Mouse (Mus musculus): ENCODE measurements at regions not wholly inside any gene's neighbourhood (a gene's known extent, or its start where the extent isn't known, plus 50 kb on each side); places are given as distances from the start of the nearest gene placed in this dataset.

DNA sequence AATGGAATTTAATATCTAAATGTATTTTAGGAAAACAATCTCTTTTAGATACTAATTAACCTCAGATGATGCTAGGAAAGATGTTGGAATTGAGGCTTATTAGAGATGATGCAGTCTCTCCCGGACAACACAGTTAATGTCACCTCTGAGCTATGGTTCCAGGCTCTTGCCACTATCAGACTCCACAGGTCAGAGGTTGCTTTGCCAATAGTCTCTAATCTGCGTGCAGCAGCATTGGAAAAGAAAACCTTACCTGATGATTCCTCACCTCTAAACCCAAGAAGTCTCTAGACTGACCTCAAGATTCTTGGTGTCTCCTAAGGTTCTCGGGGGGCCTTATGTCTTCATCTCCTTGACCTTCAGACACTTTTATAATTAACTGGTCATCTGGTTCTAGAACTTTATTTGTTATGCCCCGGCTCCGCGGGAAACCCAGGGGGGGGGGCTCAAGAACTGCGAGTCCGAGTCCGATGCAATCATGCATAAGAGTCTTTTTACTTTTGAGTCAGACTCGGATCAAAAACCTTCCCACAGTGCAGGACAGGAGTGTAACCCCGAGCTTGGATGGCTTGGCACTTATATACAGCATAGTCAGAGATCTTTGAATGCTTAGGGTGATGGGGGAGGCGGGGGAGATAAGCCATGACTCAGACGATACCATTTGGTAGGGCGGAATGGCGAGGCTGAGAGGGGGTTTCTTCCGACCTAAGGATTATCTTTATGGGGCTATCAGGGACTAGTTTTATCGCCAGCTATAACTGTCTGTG lies 626.9 kb downstream of the Zfp706 start:
- DNase-seq, result peak; percentile 15 to 42

DNA sequence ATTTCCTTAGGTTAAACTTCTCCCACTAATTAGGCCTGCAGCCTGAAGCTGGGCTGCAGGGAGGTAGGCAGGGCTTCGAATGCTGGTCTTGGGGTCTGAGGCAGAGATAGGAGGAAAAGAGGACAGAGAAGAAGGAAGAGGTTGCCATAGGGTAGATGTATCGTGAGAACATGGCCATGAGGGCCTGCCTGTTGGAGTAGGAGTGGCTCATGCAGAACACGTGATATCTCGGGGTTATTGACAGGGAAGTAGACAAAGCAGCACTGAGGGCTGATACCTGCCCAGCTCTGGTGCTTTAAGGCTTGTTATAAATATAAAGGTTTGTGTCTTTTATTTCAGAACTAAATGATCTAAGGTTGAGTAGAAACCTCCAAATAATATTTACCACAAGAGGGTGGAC lies 628.9 kb downstream of the Zfp706 start:
- no peak for DNase-seq

DNA sequence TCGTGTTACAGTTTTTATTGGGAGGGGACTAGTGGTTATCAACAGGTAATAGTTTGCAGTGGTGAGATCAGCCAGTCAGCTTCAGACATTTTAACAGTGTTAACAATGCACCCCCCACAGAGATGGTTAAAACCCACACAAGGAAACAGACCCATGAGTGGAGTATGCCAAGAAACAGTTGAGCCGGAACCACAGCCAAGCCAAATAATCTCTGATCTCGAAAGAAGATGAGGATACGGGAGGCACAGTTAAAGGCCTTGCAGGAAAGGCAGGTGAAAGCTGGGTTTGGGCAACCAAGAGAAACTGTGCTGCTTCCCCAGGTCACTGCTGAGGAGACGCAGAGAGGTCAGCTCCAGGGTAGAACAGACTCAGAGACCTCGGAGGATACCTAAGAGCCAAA lies 631.0 kb downstream of the Zfp706 start:
- no peak for DNase-seq

DNA sequence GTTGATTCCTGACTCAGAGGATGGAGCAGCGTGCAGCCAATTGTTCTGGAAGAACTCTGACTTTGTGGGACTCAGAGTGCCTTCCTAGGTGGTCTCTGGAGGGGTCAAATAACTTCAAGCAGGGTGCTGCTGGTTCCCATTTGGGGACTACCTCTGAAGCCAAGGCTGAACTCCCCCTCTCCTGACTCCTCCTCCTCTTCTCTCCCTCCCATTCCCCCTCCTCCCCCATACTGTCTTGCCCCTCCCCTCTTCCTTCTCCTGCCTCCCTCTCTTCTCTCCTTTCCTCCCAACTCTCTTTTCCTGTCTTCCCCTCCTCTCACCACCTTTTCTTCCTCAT lies 632.1 kb downstream of the Zfp706 start:
- no peak for DNase-seq

DNA sequence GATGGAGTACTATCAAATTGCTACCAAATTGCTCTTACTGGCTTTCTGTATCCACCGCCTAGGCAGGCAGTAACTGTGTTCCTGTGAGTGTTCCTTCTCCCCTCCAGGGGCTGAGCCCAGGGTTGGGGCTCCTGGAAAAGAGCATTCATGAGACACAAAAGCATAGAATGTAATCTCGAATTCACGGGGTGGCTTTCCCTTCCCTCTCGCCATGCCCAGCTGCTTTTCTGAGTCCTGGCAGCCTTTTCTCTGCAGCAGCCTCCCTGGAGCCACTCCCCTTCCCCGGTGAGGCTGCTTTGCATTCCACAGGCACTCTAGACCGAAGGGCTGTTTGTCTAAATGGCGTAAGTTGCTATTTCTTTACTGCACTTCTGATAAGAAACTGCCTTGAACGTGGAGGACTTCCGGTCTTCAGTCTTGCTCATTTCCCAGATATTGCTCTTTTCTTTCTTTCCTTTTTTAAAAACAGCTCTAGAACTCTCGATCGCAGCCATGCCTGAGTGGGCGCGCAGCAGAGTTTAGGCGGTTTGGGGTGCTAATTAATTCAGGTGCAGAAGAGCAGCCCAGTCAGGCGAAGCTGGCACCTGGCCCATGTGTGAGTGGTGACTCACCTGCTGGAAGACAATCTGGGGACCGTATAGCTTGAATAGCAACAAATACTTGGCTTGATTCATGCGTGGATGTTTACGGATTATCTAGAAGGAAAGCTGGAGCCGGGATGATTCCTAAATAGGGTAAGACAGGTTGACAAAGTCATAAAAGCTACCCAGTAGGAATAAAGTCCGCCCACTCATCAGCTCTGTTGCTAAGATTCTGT lies 632.6 kb downstream of the Zfp706 start:
- peak; percentile 75 to 85 for DNase-seq

DNA sequence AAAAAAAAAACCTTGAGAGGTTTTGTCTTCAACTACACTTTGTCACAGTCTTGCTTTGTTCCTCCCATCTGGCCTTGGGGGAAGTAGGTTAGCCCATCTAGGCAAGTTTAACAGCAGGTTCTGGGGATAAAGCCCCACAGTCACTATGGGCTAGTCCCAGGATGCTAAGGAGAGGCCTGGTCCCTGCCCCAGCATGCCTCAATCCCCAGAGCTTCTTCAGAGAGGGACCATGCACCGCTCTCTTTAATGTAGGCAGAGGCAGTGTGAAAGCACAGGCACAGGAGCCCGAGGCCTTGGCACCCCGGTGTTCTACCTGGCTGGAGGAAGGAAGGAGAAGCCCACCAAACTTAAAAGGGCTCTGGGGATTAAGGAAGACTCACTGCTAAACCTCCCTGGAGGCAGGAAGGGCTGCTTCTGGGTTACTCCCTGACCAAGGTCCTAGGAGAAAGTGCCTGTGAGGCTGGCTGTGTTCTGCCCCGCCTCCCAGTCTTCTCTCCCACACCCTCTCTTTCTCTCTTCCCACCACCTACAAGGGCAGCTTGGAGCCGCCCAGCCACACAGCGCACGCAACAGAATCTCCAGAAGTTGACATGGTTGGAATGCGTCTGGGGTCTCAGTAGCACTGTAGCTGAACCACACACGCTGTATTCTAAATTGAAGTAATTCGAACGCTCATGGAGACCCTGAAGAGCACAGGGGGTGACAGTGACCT lies 633.5 kb downstream of the Zfp706 start:
- peak; percentile 59 to 77 for DNase-seq

DNA sequence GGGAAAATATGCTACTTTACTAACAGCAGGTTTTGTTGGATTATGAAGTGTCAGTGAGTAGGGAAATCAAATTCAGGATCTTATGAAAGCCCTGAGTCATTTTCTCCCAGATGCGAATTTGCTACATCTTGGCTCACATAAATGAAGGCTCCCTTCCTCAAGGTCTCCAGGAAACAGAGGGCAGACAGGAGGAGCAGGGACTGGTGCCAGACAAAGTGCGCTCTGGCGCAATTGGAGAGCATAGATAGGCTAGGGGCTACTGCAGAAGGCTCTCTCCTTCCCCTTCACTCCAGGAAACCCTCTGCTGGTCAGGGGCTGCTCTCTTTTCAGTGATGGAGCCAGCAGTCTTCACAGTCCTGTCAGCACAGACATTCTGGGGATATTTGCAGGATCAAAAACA lies 634.1 kb downstream of the Zfp706 start:
- peak; percentile 30 to 42 for DNase-seq

DNA sequence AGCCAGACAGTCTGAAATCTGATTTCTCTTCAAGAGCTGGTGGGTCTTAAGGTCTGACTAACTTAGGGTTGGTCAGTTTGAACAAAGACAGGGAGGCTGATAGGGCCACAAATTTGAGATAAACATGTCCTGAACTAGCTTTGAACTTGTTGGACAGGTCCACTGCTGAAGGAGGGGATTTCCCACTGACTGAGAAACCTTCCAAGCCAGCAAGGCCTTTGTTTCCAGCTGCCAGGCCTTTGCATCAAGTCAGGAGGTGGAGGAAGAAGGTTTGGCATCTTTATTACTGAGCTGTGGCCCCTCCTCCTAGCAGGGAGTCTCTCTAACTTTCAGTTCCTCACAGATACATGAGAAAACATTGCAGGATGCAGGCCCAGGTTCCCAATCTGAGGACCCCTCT lies 636.2 kb downstream of the Zfp706 start:
- peak in 1 of 2 experiments; percentile 52 for DNase-seq

DNA sequence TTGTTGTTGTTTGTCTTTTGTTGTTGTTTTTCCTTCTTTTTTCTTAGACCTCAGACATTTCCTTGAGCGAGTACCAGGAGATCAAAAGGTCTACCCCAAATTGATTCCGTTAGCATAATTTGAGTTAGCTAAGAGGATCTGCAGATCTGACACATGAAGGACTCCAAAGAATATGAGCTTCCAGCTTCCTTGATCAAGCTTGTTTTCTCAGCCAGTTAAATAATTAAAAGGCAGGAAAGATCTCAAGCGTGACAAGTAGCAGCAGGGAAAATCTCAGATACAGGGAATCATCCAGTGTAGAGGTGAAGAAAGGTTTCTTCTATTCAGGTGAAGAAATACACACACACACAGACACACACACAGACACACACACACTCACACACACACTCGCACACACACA lies 636.7 kb downstream of the Zfp706 start:
- DNase-seq, result no peak

DNA sequence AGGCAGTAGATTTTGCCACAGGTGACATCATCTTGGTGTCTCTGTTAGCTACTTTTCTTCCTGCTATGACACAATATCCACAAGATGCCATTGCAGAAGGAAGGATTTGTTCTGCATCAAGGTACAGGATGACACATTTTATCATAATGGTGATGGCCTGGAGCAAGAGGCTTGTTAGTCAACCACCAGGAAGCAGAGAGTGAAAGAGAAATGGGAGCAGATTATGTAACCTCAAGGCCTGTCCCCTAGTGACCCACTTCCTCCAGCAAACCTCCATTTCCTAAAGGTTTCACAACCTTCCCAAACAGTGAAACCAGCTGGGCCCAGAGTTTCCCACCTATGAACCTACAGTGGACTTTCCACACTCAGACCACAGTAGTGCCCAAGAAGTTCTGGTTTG lies 640.3 kb downstream of the Zfp706 start:
- DNase-seq, result no peak

DNA sequence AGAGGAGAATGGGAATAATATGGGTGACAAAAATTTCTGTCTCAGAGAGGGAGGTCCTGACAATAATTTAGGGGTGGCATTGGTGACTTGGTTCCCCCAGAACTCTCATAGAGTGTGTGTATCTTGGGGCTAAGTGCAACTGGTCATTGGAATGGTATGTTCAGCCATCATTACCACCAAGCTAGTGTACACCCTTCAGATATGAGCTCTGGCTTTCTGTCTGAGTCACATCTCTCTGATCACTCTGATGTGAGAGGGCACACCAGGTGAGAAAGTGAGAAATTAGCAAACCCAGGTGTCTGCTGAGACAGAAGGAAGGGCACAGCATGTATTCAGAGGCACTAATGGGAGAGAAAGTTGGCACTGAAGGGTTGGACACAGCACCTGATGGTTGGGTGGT lies 642.8 kb downstream of the Zfp706 start:
- DNase-seq, result peak in 1 of 2 experiments; percentile 0

DNA sequence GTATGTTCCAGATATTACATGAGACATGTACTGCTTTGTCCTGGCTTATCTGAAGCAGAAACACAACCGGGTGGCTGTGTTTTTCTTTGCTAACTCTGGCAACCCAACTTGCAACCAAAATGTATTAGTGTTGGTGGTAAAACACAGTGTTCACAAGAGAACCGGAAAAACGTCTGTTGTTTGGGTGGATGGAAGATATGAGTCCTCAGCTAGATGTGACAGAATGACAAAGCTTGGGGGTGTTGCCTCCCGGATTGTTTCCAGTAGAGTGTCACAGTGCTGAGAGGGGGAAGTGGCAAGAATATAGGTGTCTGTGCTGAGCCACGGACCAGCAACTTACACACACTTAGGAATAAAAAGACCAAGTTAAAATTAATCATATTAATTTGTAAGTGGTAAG lies 643.5 kb downstream of the Zfp706 start:
- DNase-seq, result peak in 1 of 2 experiments; percentile 1

DNA sequence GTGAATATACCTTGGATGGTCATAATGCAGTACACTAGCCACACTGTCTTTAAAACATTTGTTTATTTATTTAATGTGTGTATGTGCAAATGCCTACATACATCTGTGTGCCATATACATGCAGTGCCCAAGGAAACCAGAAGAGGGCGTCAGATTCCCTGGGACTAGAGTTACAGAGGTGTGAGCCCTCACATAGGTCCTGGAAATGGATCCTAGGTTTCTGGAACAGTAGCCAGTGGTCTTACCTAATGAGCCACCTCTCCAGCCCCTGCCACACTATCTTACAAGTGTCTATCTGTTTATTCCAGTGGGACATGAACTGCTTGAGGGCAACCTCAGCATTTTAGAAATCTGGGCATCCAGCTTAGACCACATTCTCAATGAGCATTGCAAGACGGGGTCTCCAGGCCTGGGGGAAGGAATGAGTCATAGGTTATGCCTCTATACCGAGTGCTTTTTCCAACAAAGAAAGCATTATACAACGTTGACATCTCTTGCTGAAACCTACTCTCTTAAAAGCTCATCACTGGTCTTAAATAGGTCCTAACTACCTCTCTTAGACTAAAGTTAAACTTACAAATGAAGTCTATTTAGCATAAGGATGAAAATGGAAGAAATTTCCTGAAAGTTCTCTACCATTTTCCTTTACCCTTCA lies 644.5 kb downstream of the Zfp706 start:
- no peak for DNase-seq

DNA sequence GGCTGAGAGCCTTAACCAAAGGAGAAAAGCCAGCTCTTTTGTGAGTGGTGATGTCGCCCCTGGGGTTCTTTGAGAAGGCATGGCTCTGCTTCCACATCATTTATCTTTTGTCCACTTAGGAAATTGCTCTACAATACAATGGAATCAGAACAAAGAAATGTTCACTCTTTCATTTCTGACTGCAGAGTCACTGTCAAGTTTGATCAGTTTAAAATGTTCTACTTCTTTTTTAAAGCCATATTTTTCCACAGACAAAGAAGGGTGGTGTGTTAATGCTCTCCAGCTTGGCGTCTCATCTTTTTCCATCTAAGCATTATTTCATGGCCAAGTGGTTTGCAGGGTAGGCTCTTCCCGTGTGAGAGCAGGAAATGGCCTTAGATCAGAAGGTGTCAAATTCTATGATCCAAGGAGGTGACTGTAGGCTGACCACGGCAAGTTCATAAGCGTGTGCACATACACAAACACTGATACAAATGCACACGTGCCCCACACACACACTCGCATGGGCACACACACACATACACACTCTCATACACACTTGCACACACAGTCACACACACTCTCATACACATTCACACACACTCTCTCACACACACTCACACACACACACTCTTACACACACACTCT lies 645.9 kb downstream of the Zfp706 start:
- peak in 1 of 2 experiments; percentile 0 for DNase-seq

DNA sequence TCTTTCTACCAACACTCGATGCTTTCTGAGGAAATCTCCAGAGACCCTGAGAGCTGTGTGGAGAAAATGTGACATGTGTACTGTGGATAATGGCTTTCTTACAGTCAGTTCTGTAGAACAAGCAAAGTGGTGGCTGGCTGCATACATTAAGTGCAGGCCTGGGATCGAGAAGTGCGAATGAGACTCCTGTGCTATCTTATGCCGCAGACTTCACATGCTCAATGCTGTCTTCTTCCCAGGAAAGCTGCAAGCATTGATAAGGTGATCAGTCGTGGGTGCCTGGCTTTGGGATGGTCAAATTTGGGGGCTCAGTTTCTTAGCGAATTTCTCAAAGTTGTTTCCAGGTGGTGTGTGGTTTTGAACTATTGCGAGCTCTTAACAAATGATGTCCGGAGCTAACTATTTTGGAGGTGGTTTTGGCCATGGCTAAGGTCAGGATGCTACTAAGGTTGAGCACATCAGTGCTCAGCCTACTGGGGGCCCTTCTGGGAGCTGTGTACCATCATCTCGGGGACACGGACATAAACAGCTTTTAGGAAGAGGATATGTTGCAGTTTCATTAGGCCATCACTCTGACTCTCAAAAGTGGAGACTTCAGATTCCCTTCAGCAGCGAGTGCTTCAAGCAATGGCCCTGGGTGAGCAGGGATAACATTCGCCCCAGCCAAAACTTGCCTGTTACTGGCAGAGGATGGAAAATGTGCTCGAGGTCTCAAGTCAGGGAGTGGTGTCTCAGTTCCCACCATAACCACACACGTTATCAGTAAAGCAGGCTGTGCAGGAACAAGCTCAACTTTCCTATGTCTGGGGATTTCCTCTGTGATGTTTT lies 646.7 kb downstream of the Zfp706 start:
- no peak for DNase-seq

DNA sequence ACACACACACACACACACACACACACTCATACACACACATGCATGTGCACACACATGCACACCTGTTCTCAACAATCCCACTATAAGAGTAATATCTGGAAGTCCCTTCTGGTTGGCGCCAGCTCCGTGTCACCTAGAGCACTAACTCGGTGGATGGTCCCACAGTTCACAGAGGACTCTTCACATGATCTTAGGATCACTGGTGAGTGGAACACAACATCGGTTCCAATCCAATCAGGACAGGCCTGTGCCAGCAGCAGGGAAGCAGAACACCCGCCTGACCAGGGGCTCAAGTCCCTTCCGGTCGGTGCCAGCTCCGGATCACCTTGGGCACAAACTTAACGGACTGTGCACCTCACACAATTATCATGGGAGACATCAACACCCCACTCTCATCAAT lies 651.7 kb downstream of the Zfp706 start:
- DNase-seq, result no peak

DNA sequence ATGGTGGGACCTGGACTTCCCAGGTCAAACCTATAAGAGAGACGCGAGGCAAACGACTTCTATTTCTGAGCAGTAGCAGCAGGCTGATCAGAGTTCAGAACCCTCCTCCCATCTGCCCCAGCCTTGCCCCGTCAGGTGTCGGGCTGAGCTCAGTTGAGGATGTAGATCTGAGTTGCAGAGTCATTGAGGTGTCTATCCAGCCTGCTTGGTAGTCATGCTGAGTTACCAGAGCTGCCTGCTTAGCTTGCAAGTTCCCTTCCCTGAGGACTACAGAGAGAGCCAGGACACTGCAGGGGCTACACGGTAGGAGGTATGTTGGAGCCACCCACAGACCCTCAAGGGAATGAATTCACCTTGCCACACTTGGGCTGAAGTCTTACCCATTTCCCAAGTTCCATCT lies 653.0 kb downstream of the Zfp706 start:
- no peak for DNase-seq

DNA sequence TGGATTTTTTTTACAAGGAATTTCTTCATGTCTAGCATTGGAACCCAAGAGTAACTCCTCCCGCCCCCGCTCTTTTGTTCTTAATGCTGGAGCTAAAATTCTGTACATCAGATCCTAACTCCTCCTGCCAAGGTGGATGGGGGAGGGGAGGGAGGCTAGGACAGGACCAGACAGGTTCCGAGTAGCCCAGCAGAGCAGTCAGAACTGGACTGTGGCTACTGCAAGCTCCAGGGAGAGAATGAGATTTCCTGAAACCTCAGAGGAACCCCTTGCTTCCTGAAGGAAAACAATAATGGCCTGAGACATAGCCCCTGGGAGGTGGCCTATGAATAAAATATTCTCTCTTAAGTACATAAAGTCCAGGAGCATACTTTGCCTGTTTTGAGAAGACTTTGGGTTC lies 653.8 kb downstream of the Zfp706 start:
- no peak for DNase-seq

DNA sequence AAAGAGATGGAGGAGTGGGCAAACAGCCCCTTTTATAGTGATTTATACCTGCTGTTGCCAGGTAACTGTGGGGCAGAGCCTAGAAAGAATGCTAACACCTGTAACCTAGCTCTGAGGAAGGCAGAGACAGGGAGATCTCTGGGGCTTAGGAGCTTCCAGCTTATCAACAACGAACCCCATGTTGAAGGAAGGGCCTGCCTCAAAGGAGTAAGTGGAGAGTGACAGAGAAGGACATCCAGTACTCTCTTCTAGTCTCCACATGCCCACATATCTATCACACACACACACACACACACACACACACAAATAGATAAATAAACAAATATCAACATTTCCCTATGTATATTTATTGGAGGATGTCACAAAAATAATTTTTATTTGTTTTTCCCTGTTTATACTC lies 654.6 kb downstream of the Zfp706 start:
- DNase-seq, result no peak

DNA sequence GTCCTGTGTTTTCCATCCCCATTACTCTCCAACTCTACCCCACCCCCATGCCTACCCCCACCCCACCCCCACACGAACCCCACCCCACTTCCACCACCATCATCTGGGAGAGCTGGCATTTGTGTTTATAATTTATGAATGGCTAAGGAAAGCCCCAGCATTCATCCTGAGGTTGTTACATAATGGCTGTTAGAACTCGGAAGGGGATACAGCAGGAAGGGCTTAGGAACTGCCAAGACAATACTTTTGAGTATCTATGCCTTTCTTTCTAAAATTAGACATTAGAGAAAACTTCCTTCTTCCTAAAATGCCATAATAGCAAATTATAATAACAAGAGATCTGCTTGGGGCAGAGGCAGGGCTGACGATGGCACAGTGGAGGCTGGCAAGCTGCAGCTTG lies 655.9 kb downstream of the Zfp706 start:
- DNase-seq, result no peak

DNA sequence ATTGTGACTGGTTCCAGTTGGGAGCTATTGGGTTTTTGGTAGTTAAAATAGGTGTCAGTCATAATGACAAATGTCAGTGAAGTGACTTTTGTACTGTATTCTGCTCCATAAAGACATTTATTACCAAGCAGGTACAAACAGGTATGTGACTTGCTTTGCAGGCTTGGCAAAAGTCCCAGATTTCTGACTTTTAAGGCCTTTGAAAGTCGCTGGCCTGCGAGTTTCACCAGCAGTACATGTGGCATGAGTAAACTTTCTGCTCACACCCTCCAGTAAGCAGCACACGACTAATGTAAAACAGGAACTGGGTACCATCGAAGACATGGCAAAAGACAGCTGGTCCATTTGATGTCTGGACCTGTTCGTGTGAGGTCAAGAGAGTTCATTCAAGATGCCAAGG lies 659.2 kb downstream of the Zfp706 start:
- DNase-seq, result no peak

DNA sequence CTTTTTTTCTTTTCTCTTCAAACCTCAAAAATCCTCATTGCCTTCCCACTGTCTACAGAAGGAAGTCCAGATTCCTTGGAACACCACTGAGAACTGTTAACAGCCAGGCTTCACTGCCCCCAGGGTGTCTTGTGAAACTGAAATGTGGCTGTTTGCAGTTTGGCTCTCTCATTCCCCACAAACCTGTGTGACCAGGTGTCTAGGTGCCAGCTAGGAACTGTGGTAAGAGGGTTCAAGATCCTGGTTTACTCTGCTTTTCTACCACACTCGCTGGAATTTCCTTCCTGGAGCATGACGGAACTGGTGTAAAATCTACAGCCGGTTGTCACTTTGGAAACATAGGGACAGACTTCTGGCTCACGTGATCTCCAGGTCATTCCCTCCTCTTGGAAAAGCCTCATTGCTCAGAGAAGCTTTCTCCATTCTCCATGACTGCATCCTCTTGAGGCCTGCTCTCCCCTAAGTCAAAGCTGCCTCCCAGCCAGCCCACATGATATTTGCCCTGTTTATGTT lies 660.2 kb downstream of the Zfp706 start:
- DNase-seq, result no peak
